Mouse (Mus musculus): ENCODE results near the gene Prkch.

DNA sequence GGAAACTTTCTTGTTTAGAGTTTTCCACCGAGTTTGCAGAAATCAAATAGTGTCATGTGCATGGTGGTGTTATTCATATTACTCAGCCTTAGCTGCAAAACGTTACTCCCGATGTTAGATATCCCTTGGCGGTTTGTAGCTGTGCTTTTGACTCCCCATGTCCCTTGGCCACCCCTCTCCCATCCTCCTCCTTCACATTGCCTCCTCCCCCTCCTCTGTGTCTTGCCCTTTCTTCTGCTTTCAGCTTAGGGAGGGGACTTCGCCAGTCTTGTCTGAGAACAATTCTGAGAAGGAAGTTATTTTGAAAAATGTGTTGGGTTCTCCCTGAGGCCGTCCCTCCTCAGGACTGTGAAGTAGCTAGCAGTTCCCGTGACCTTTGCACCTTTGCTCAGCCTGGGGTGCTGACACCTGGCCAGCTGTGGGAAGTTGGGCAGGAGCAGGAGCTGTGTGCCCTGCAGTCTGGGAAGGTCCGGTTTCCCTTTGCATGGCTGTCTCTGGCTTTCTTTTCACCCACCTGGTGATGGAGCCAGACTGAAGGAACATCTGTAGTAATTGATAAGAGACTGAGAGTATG lies 48.2 kb downstream of the Prkch start:
- no peak for TF ChIP-seq CTCF (IDR thresholded peaks at IDR 0.05; ENCODE audit: low read depth, low read length)
- no peak for TF ChIP-seq GATA1 (IDR thresholded peaks at IDR 0.05; ENCODE audit: borderline replicate concordance, low read length)
- no peak for TF ChIP-seq TAL1 (conservative IDR thresholded peaks at IDR 0.05; ENCODE audit: low read depth, low read length)
- TF ChIP-seq POLR2AphosphoS5 (IDR thresholded peaks at IDR 0.05; ENCODE audit: insufficient replicate concordance, low read depth, low read length): no peak
